Mouse (Mus musculus) cerebellum, adult 2 months (tissue): ENCODE results near the gene Mak. TPM values are rescaled to one million over a fixed set of nuclear protein-coding genes. Genes with fewer than 3 reads are reported as not detected.

ENCODE experiments used
- DNase-seq, 2 experiments: peaks; one replicate each; pipeline ENCODE4 v3.0.0; 2021
- H3K27ac ChIP-seq: fragments of 200-500 bp; 2 replicates; pipeline ENCODE4 v1.5.1; 2012; ENCODE audit warnings: low read length, control low read depth, inconsistent platforms; ENCODE audit not compliant: insufficient read depth
- H3K27me3 ChIP-seq: fragments of 200-500 bp; 2 replicates; pipeline ENCODE4 v1.6.1; 2012; ENCODE audit warnings: inconsistent platforms, mild to moderate bottlenecking, low read length, moderate library complexity; ENCODE audit not compliant: control insufficient read depth, insufficient read depth
- H3K4me1 ChIP-seq: fragments of 200-500 bp; 2 replicates; pipeline ENCODE4 v1.6.1; 2011; ENCODE audit warnings: low read length; ENCODE audit not compliant: control insufficient read depth, insufficient read depth
- H3K4me3 ChIP-seq: fragments of 200-500 bp; replicated peaks from 2 replicates; pipeline ENCODE3; 2011; ENCODE audit warnings: mild to moderate bottlenecking, low read depth, low read length, control low read depth; ENCODE audit not compliant: insufficient read depth
- CTCF ChIP-seq: fragments of 200-500 bp; IDR thresholded peaks from 2 replicates; pipeline ENCODE4 v1.5.1; 2011; ENCODE audit warnings: low read depth, mild to moderate bottlenecking, control low read depth, low read length, moderate library complexity, borderline replicate concordance; ENCODE audit not compliant: insufficient read depth
- POLR2A ChIP-seq: fragments of 200-500 bp; IDR thresholded peaks from 2 replicates; pipeline ENCODE4 v1.6.1; 2011; ENCODE audit warnings: low read length, control low read depth, borderline replicate concordance; ENCODE audit not compliant: insufficient read depth
- WGBS: fragments of 180-500 bp; shearing (Covaris S2); methylation state at CpG from one replicate; pipeline ENCODE4 v1.1.7; 2018; 5-methylcytosine and 5-hydroxymethylcytosine counted together
- polyA plus RNA-seq: library from polyadenylated mRNA; depleted of rRNA; stranded (reverse); fragments of >200 nt; gene quantifications from 2 replicates; pipeline ENCODE4 v1.2.3, GENCODE M21; 2012

Mak gene
- polyA plus RNA-seq, 1 experiment = 0.43 TPM

GRCm38 (mm10) chr13:41084521-41084920, 5.0 kb upstream of the Mak start:
- TF ChIP-seq POLR2A = no peak
- no peak for TF ChIP-seq CTCF
- no peak for DNase-seq
- H3K4me1 ChIP-seq = no peaks in the 10 kb centered on the region
- 88% methylated on average over 3 of the region's 3 CpGs for WGBS
- no peak overlapping the region for H3K27ac ChIP-seq
- no peak overlapping the region for H3K4me3 ChIP-seq
- no peaks in the 10 kb centered on the region for H3K27me3 ChIP-seq

- H3K27me3 ChIP-seq = no peaks in the 10 kb centered on the region
- H3K4me1 ChIP-seq = no peaks in the 10 kb centered on the region
- no peak for DNase-seq
- H3K4me3 ChIP-seq = no peak overlapping the region
- H3K27ac ChIP-seq = no peak overlapping the region
- 98% methylated on average over 6 of the region's 6 CpGs for WGBS
- TF ChIP-seq CTCF = no peak
- no peak for TF ChIP-seq POLR2A
These were observed 1.2 kb upstream of the Mak start for GRCm38 (mm10) chr13:41080700-41081099.

DNA sequence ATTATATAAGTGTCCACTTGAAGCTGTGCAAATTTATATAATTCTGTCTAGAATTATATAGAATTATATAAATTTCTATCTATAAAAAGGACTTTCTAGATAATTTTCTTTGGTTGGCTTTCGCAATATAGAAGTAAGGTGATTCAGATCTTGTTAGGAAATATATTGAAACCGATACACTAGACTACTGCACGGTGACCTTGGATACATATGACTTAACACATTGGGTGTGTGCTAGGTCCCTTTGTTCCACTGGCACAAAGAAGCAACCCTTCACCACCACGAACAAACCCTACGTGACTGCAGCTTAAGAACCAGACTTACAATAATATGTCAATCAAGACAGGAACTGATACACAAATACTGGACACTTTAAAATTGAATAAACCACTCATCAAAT, 353 bp upstream of the Mak start:
- no peak for TF ChIP-seq CTCF
- no peak for TF ChIP-seq POLR2A
- DNase-seq = no peak
- no peak overlapping the region for H3K4me3 ChIP-seq
- no peak overlapping the region for H3K27ac ChIP-seq
- no peaks in the 10 kb centered on the region for H3K27me3 ChIP-seq
- H3K4me1 ChIP-seq = no peaks in the 10 kb centered on the region
- WGBS = 67% methylated on average over 5 of the region's 5 CpGs

DNA sequence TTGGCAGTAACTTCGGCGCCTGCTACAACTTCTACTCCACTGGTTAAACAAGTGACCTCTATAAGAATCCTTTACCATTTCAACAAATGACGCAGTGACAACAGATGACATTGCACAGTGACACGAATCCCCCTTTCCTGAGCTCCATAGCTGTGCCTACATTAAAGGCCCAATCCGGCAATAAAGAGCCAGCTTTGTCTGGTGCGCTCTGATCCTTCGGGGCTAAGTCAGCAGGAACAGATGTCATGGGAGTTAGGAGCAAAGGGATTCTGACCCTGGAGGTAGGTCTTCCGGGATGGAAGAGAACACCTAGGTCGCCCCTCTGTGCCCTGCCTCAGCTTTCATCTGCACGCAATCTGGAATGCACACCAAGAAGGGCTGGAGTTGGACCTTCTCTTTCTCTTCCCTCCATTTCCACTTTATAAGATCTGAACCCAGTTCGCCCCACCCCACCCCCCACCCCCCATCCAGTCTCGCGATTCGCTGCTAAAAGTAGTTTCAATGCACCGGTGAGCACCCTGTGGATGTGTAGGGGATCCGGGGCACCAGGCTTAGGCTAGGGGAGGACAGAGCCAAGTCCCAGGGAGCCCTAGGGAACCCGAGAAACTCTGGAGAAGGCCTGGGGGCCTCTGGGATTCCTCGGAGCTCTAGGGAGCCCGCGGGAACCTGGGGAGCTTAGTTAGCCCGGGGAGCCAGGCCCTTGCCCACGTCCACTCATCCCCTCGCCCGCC, 651 bp downstream of the Mak start:
- no peaks in the 10 kb centered on the region for H3K4me1 ChIP-seq
- no peak overlapping the region for H3K27ac ChIP-seq
- WGBS = 13% methylated on average over 18 of the region's 24 CpGs

DNA sequence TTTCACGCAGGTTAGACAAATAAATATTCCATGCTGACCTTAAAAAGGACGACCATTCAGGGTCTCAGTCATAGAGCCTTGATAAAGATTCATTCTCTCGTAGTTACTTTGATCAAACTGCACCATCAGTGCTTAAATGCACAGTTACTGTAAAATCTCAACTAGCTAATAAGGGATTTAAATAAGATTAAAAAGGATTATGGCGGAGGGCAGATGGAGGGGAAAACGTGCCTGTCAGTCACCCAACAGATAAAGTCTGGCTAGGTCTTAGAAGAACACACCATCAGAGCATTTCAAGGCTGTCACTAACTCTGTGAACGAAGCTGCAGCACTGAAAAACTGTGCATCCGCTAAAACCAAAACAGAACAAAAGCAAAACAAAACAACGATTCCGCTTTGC, 1.6 kb downstream of the Mak start:
- WGBS = 74% methylated on average over 9 of the region's 9 CpGs
- no peaks in the 10 kb centered on the region for H3K27me3 ChIP-seq
- TF ChIP-seq CTCF (no peak), POLR2A (no peak)

More for the DNA sequence above, 651 bp downstream of the Mak start:
- H3K4me3 ChIP-seq = no peak overlapping the region
- TF ChIP-seq CTCF (no peak), POLR2A (no peak)
- no peaks in the 10 kb centered on the region for H3K27me3 ChIP-seq
- no peak for DNase-seq

GRCm38 (mm10) chr13:41073819-41074218, 5.7 kb downstream of the Mak start:
- no peak overlapping the region for H3K4me3 ChIP-seq
- 85% methylated on average over 5 of the region's 5 CpGs for WGBS
- no peak for DNase-seq
- TF ChIP-seq CTCF (no peak), POLR2A (no peak)
- H3K27me3 ChIP-seq = no peaks in the 10 kb centered on the region
- no peaks in the 10 kb centered on the region for H3K4me1 ChIP-seq
- H3K27ac ChIP-seq = no peak overlapping the region

More for the DNA sequence above, 1.6 kb downstream of the Mak start:
- Histone ChIP-seq H3K27ac (no peak overlapping the region), H3K4me3 (no peak overlapping the region), H3K4me1 (no peaks in the 10 kb centered on the region)
- DNase-seq = no peak

DNA sequence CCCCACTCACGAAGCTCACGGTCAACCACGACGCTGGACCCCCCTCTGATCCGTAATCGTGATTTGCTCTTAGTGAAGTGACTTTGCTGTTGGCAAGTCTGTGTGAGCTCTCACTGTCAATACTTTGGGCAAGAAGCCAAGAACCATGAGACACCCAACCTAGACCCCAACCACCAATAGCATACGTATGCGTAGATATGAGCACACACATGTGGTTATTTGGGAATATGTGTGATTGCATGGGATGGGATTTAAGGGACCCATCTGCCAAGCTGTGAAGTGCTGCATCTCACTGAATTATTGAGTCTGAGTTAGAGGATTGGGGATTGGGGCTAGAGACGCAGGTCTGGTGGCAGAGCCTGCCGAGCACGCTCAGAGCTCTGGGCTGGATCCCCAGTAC, 7.9 kb downstream of the Mak start:
- TF ChIP-seq CTCF = no peak
- TF ChIP-seq POLR2A = no peak
- no peak overlapping the region for H3K27ac ChIP-seq
- H3K4me3 ChIP-seq = no peak overlapping the region
- WGBS = 60% methylated on average over 11 of the region's 11 CpGs
- H3K4me1 ChIP-seq = no peaks in the 10 kb centered on the region
- no peaks in the 10 kb centered on the region for H3K27me3 ChIP-seq
- no peak for DNase-seq

DNA sequence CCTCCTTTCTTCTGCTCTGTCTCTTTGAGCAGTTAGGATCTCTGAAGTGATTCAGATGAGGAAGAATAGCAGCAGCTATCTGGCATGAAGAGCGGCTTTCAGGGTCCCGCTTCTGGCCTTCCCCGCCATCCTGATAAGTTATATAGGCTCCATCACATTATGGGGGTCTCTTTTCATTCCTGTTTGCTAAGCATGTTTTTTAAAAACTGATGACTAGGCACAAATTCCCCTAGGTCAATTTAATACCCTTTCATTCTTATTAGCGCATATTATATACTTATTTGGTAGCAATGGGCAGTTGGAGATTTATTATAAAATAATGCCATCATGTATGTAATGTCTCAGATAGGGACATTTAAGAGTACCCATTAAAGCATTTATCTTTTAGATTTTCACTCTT, 11.9 kb downstream of the Mak start:
- no peak for DNase-seq
- TF ChIP-seq POLR2A (no peak), CTCF (no peak)
- Histone ChIP-seq H3K27ac (no peak overlapping the region), H3K27me3 (no peaks in the 10 kb centered on the region), H3K4me1 (no peaks in the 10 kb centered on the region), H3K4me3 (no peak overlapping the region)
- WGBS = 95% methylated on average over 4 of the region's 4 CpGs

- Histone ChIP-seq H3K4me3 (no peak overlapping the region), H3K27ac (no peak overlapping the region), H3K27me3 (no peaks in the 10 kb centered on the region), H3K4me1 (no peaks in the 10 kb centered on the region)
- TF ChIP-seq CTCF (no peak), POLR2A (no peak)
- no peak for DNase-seq
- 77% methylated on average over 5 of the region's 5 CpGs for WGBS
These were observed 27.5 kb downstream of the Mak start for GRCm38 (mm10) chr13:41051965-41052364.
